Mouse (Mus musculus) frontal cortex, adult 2 months (tissue): ENCODE measurements around the gene Pdcd2. TPM values are rescaled to one million over a fixed set of nuclear protein-coding genes. Genes with fewer than 3 reads are reported as not detected.
A peak's percentile ranks its signal among the peaks of the same experiment; 100 is the strongest.

Experiments used
- DNase-seq, 2 experiments: peaks; one replicate each; pipeline ENCODE4 v3.0.0; 2022; ENCODE audit warnings: low spot score in 1 of 2; ENCODE audit errors: extremely low spot score in 1 of 2
- polyA plus RNA-seq: library from polyadenylated mRNA; depleted of rRNA; stranded (reverse); fragments of >200 nt; gene quantifications from 2 replicates; pipeline ENCODE4 v1.2.3, GENCODE M21; 2012; rRNA removed

Gene Pdcd2
- polyA plus RNA-seq, 1 experiment, result 20.4 TPM

- DNase-seq, result peak; percentile 97 to 99
Observed at GRCm38 (mm10) chr17:15499656-15500394, 27.3 kb downstream of the Pdcd2 start, which contains the start of the genes Psmb1 and Tbp. Psmb1 (minus strand) TSS chr17:15499751. Tbp (plus strand) TSS chr17:15499888.

DNA sequence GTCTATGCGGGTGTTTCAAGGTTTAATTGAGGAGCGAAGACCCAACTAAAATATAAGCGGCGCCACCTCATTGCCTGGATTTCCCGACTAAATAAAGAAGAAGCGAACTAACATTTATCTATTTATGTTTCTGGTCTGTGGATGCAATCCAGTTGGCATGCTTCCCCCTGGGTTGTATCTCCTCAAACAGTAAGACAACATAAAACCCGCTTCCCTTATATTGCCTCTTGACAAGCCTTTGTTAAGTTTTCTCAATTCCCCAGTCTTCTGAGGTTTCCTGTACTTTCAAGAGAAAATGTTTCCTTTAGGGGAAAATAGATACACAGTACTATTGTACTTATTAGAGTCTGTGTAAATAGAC, 28.4 kb downstream of the Pdcd2 start:
- DNase-seq, result no peak

GRCm38 (mm10) chr17:15497882-15498752, 29.0 kb downstream of the Pdcd2 start:
- DNase-seq, result peak; percentile 88 to 96

GRCm38 (mm10) chr17:15490542-15490941, 36.6 kb downstream of the Pdcd2 start:
- no peak for DNase-seq

DNA sequence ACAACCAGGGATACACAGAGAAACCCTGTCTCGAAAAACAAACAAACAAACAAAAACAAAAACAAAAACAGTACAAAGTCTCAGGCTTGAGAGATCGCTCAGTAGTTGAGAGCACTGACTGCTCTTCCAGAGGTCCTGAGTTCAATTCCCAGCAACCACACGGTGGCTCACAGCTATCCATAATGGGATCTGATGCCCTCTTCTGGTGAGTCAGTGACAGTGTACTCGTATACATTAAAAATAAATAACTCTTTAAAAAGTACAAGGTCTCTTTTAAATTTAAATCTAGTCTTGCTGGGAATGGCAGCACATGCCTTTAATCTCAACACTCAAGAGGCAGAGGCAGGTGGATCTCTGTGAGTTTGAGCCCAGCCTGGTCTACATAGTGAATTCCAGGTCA, 54.4 kb downstream of the Pdcd2 start:
- DNase-seq, result no peak

Other genes starting within 250 kb of the Pdcd2 start
- 13.9 and 14.7 TPM in 2 replicates for gene Dll1, start 150.4 kb downstream of the Pdcd2 start, polyA plus RNA-seq
- 31.3 and 31.4 TPM in 2 replicates for gene Fam120b, start 131.1 kb downstream of the Pdcd2 start, polyA plus RNA-seq
- 161 and 162 TPM in 2 replicates for gene Psmb1, start 27.6 kb downstream of the Pdcd2 start, polyA plus RNA-seq
- 49.3 and 49.5 TPM in 2 replicates for gene Tbp, start 27.4 kb downstream of the Pdcd2 start, polyA plus RNA-seq
- 2.8 and 2.9 TPM in 2 replicates for gene Prdm9, start 37.1 kb upstream of the Pdcd2 start, polyA plus RNA-seq
- gene Chd1, start 177.7 kb upstream of the Pdcd2 start, polyA plus RNA-seq, result 7.2 TPM in 2 replicates